Mouse (Mus musculus): ENCODE data around the gene 4930470P17Rik.

DNA sequence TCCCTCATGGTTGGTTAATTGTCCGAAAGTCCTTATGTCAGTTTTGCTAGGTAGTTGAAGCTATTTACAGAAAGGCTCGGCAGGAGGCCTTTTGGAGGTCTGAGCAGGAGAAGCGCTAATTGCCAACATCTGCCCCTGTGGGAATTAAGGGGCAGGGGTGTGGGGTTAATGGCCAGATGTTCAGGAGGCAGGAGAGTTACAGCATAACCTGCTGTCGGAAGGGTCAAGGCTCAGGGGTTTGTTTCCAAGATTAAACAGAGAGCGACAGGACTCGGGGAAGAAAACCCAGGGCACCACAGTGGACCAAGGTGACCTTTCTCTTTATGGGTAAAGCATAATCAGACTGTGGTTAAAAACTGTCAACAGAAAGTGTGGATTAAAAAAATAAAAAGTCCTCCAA, 54.3 kb downstream of the 4930470P17Rik start:
- no peak for TF ChIP-seq POLR2A (IDR thresholded peaks at IDR 0.05; ENCODE audit: borderline replicate concordance, low read depth, low read length)
- no peak for TF ChIP-seq CTCF (IDR thresholded peaks at IDR 0.05; ENCODE audit: low read depth, low read length)

All from bone marrow macrophage, adult 2 months (primary cell).